Comparison of ENCODE assay signal across 35 mouse cellular contexts in the genomic region with DNA sequence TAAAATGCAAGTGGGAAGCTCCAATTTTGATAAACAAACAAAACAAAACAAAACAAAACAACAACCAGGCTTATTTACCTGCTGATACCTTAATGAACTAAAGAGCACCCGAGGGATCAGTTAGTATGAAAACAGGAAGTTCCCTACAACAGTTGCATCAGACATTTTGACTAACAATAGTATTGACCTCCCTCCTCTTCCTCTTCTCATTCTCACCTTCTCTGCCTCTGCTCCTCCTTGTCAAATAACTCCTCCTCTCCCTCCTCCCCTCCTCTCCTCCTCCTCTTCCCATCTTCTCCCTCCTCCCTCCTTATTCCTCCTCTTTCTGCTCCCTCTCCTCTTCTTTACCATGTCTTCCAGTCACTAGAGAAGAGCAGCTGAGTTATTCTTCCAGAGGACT. TPM values are rescaled to one million over a fixed set of nuclear protein-coding genes. Genes with fewer than 3 reads are reported as not detected.
"Had no signal": no experiment of that assay in that cellular context is flagged by ENCODE, and none has a peak within 500 bp of the region (broad histone marks: within the 10 kb centered on the region; RNA-seq: fewer than 3 reads in every experiment).

No protein-coding gene starts in this region.

- H3K36me3 ChIP-seq: heart, embryonic 13.5 days; heart, embryonic 15.5 days; hindbrain, embryonic 12.5 days; intestine, embryonic 15.5 days; limb, embryonic 13.5 days; limb, embryonic 15.5 days; liver, embryonic 12.5 days had no signal

- H3K27ac ChIP-seq: heart, adult 2 months; heart, embryonic 13.5 days; heart, embryonic 15.5 days; hindbrain, embryonic 12.5 days; hindbrain, embryonic 14.5 days; intestine, embryonic 15.5 days; limb, embryonic 13.5 days; limb, embryonic 15.5 days; liver, embryonic 12.5 days; liver, embryonic 14.5 days had no signal

- H3K4me2 ChIP-seq: heart, embryonic 11.5 days; heart, embryonic 13.5 days; heart, embryonic 15.5 days; hindbrain, embryonic 12.5 days; hindbrain, embryonic 14.5 days; intestine, embryonic 15.5 days; limb, embryonic 13.5 days; limb, embryonic 15.5 days; liver, embryonic 12.5 days had no signal

- ATAC-seq: hindbrain, embryonic 16.5 days; inflammation-experienced regulatory T-cells, adult 6 months; intestine, embryonic 15.5 days; intestine, postnatal 0 days; liver, embryonic 12.5 days had no signal

- H3K27me3 ChIP-seq: heart, embryonic 13.5 days; heart, embryonic 15.5 days; hindbrain, embryonic 12.5 days; intestine, embryonic 15.5 days; limb, embryonic 13.5 days; limb, embryonic 15.5 days; liver, embryonic 12.5 days had no signal

- H3K4me1 ChIP-seq: heart, embryonic 15.5 days; hindbrain, embryonic 12.5 days; intestine, embryonic 15.5 days; limb, embryonic 13.5 days; limb, embryonic 15.5 days; liver, embryonic 12.5 days had no signal

- H3K4me3 ChIP-seq: heart, adult 2 months; heart, embryonic 13.5 days; heart, embryonic 15.5 days; hindbrain, embryonic 12.5 days; intestine, embryonic 15.5 days; limb, embryonic 13.5 days; limb, embryonic 15.5 days; liver, embryonic 12.5 days had no signal

- H3K9ac ChIP-seq: heart, embryonic 13.5 days; heart, embryonic 15.5 days; hindbrain, embryonic 12.5 days; hindbrain, embryonic 14.5 days; intestine, embryonic 15.5 days; limb, embryonic 13.5 days; limb, embryonic 15.5 days; liver, embryonic 12.5 days; liver, embryonic 14.5 days had no signal

- DNase-seq: gastrocnemius, postnatal 14 days; gastrocnemius, postnatal 36 days; heart, adult 11 months; heart, adult 2 months; heart, postnatal 14 days; heart, postnatal 36 days; kidney, adult 18-20 months; kidney, adult 8-10 months; kidney, postnatal 10 days; kidney, postnatal 4 days; layer of hippocampus, adult 9-11 months; layer of hippocampus, postnatal 36 days; left cerebral cortex, postnatal 4 days had no signal

- H3K9me3 ChIP-seq: heart, embryonic 13.5 days; heart, embryonic 15.5 days; hindbrain, embryonic 12.5 days; intestine, embryonic 15.5 days; limb, embryonic 13.5 days; limb, embryonic 15.5 days; liver, embryonic 12.5 days had no signal

RNA-seq across cellular contexts. Expression of a gene that starts 22.1 kb away (rescaled TPM):
- total RNA-seq: gastrocnemius, adult 18-20 months; gastrocnemius, adult 8-10 months; gastrocnemius, postnatal 14 days; gastrocnemius, postnatal 36 days; heart, adult 2 months; heart, postnatal 14 days; heart, postnatal 36 days; hematopoietic stem cell, adult 5-6 weeks; layer of hippocampus, adult 8-10 months; layer of hippocampus, postnatal 36 days; left cerebral cortex, adult 18-20 months; left cerebral cortex, adult 8-10 months; left cerebral cortex, postnatal 25 days; liver, adult 2 months had no signal
- polyA plus RNA-seq: heart, adult 2 months; heart, embryonic 11.5 days; heart, embryonic 13.5 days; hindbrain, embryonic 14.5 days; limb, embryonic 11.5 days; limb, embryonic 13.5 days; liver, adult 2 months; liver, embryonic 12.5 days; liver, embryonic 14.5 days had no signal
